Mouse (Mus musculus) kidney, adult 2 months (tissue): ENCODE results near the gene Tbx3.

ENCODE experiments used
- CTCF ChIP-seq: fragments of 200-500 bp; conservative IDR thresholded peaks from 2 replicates; pipeline ENCODE4 v1.5.1; 2011; ENCODE audit warnings: low read depth, mild to moderate bottlenecking, control low read depth, low read length, moderate library complexity, mixed read lengths; ENCODE audit not compliant: insufficient read depth, insufficient read length
- POLR2A ChIP-seq: fragments of 200-500 bp; IDR thresholded peaks from one replicate; pipeline ENCODE4 v1.6.1; 2011; ENCODE audit warnings: low read depth, low read length, control low read depth

DNA sequence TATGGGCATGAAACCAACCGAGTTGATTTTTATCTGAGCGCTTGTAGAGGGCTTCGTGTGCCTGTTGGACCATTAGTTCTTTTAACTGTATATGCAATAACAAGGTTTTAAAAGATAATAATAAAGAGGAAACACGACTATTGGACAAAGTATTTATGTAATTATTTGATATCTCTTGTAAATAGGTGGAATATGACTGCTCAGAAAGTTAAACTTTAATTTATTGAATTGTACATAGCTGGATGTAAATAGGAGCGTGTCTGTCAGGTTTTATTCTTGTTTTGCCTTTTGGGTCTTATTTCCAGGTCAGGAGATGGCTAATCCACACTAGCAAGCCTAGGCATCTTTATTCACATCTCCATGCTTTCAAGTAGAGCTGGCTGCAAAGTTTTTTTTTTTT, 13.4 kb downstream of the Tbx3 start:
- no peak for TF ChIP-seq POLR2A
- TF ChIP-seq CTCF, result no peak
